Mouse (Mus musculus): ENCODE measurements around the gene Sncb.
A peak's percentile ranks its signal among the peaks of the same experiment; 100 is the strongest.

Sncb gene

DNA sequence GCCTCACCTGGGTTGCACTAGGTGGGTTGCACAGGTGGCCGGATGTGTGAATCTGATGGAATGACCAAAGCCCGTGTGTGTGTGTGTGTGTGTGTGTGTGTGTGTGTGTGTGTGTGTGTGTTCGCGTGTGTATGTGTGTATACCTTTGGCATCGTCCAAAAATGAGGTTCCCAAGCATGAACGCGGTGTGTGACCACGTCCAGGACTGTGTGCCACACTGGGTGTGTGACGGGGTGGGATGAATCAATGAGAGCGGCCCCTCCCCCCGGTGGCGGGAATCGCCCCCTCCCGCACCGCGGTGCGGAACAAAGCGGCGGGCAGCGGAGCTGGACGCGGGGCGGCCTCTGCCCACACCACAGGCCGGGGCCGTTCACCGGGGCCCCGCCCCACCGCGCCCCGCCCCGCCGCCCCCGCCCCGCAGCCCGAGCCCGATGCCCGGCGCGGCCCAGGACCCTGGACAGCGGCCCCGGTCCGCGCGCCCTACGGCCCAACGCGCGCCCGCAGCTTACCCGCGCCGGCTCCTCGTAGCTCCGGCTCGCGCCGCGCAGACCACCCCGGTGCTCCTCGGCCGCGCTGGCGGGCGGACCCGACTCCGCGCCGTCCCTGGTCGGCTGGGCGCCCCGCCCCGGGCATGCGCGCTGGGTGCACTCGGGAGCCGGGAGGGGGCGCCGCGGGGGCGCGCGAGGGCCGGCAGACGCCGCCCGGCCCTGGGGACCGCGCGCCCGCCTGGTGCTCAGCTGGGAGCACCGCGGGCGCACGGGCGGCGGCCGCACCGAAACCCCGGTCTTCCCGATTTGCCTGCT lies 17.1 kb downstream of the Sncb start:
- peak; percentile 68 for DNase-seq (ENCODE audit: extremely low spot score, low spot score)

GRCm38 (mm10) chr13:54748721-54749060 lies 17.7 kb downstream of the Sncb start:
- DNase-seq (ENCODE audit: extremely low spot score, low spot score) = no peak

DNA sequence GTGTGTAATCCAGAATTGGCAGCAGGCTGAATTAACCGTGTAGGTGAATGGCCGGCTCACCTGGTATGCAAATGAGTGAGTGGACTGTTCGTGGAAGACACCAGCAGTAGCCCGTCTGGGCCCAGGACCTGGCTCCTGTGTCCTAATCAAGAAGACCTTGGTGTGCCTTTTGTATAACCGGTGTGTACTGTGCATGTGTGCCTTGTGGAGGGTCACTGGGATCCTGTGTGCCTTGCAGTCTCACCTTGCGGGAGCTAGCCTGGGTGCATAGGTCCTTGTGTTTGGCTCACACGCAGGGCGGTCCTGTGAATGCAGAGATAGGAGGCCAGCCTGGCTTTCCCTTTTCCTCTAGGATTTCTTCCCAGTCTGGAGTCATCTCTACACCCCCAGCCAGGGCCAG lies 18.2 kb downstream of the Sncb start:
- DNase-seq (ENCODE audit: extremely low spot score, low spot score) = no peak

DNA sequence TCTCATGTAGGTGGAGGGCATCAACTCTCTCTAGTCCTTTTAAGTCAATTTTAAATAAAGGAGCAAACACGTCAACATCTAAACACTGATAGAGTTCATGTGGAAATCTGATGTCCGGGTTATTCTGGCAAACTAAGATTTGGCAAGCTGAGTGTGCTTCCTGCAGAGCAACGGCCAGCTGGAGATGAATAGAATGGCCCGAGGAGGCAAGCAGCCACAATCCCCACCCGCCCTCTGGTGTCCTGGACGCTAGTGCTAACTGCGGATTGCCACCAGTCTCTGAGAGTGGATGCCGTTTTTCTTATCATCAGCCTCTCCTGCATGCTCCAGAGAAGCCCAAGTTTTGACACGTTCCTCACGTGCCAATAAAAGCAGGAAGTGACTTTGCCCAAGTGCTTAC lies 19.5 kb downstream of the Sncb start:
- DNase-seq (ENCODE audit: extremely low spot score, low spot score) = no peak

DNA sequence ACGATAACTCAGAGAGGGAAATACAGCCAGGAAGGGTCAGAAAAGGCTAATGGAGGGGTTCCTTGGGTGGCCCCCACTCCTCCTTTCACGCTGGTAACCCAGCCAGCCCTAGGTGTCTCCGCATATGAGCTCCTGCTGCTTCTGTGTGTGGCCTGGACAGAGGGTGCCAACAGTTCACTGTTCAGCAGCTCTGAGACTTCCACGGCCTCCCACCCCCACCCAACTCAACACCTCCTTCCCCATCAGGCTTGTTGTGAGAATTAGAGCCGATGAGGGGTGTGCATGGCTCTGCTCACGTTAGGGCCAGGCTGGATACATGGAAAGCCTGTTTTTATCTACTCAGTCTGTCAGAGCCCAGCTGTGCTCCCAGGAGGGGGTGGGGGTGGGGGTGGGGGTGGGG lies 20.3 kb downstream of the Sncb start:
- DNase-seq (ENCODE audit: extremely low spot score, low spot score) = no peak

- peak; percentile 36 for DNase-seq (ENCODE audit: extremely low spot score, low spot score)
Observed at GRCm38 (mm10) chr13:54738213-54738601, 28.2 kb downstream of the Sncb start.

GRCm38 (mm10) chr13:54737488-54738212 lies 28.7 kb downstream of the Sncb start:
- peak; percentile 51 for DNase-seq (ENCODE audit: extremely low spot score, low spot score)

DNA sequence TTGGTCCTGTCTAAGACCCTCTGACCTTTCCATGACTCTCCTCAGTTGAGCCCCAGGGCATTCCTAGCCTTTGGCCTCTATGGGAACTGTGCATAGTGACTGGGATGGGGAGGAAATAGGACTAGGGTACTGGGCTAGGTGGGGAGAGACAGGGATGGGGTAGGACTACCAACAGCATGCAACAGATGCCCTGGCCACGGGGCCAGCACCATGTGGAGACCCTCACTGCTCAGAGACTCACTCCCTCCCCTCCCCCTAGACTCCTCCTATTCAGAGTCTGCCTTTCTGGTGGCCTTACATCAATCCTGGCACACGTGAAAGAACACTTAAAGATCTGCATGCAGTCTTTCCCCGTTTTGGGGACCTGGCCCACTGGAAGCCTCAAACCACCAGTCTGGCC lies 29.5 kb downstream of the Sncb start:
- no peak for DNase-seq (ENCODE audit: extremely low spot score, low spot score)

GRCm38 (mm10) chr13:54726131-54726530 lies 40.3 kb downstream of the Sncb start:
- no peak for DNase-seq (ENCODE audit: extremely low spot score, low spot score)

DNA sequence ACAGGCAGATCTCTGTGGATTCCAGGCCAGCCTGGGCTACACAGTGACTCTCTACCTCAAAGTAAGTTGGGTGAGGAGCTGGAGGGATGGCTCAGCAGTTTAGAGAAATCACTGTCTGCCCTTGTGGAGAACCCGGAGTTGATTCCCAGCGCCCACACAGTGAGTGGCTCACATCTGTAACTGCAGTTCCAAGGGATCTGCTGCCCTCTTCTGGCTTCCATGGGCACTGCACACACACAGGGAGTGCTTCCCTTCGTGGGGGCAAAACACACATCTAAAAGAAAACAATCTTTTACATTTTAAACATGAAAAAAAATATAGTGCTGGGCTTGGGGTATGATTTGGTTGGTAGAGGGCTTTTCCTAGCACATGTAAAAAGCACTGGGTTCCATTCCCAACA lies 43.3 kb downstream of the Sncb start:
- DNase-seq (ENCODE audit: extremely low spot score, low spot score) = no peak

- DNase-seq (ENCODE audit: extremely low spot score, low spot score) = peak; percentile 60
Observed at GRCm38 (mm10) chr13:54716916-54717315, 49.5 kb downstream of the Sncb start.

DNA sequence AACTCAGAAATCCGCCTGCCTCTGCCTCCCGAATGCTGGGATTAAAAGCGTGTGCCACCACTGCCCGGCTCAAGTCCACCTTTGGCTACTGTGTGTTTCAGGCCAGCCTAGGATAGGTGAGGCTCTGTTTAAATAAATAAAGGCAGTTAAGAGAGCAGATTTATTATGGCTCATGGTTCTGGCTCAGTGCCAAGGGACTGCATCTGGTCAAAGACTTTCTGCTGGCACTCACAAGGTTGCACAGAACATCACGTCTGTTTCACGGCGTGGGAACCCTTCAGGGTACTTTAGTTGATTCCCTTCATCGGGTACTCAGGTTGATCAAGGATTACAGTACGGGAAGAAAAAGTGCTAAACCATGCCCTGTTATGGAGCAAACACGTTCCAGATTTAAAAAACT lies 51.4 kb downstream of the Sncb start:
- no peak for DNase-seq (ENCODE audit: extremely low spot score, low spot score)

- DNase-seq (ENCODE audit: extremely low spot score, low spot score) = no peak
Observed at GRCm38 (mm10) chr13:54714393-54714792, 52.0 kb downstream of the Sncb start.

- no peak for DNase-seq (ENCODE audit: extremely low spot score, low spot score)
Observed at GRCm38 (mm10) chr13:54710866-54711265, 55.5 kb downstream of the Sncb start.
